Mouse (Mus musculus): ENCODE results near the gene Ugt1a7c. TPM values are rescaled to one million over a fixed set of nuclear protein-coding genes. Genes with fewer than 3 reads are reported as not detected.

Ugt1a7c gene
- polyA plus RNA-seq, 1 experiment from 2014 or later, result 2.3 TPM

DNA sequence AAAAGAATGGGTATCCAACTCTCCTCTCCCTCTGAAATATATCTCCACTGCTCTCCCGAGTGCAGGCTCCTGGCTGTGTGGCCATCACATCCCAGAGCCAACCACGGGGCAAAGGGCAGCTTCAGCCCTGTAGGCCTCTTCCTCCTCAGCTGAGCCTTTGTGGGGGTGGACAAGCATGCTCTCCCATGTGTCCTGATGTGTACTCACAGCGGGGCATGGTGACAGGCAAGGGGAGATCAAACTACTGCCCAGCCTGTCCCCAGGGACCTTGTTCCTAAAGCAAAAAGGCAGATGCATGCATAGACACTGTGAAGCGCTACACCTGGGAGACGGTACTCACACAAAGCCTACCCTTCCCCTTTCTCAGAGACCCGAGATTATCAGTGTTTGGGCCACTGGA lies 165.3 kb downstream of the Ugt1a7c start:
- Histone ChIP-seq H3K36me3 (peaks cover 55% of the 10 kb centered on the region), H3K9ac (no peak overlapping the region), H3K27me3 (no peaks in the 10 kb centered on the region), H3K27ac (no peak overlapping the region), H3K4me3 (no peak overlapping the region), H3K9me3 (no peaks in the 10 kb centered on the region), H3K4me1 (no peaks in the 10 kb centered on the region), H3K4me2 (no peak overlapping the region)
- 0 out of 2 replicates have a peak, but pooled peaks have one; percentile 1 for ATAC-seq (ENCODE audit: borderline replicate concordance, extremely low read depth, low FRiP score, low TSS enrichment)
- WGBS, result 72% methylated on average over 6 of the region's 6 CpGs

- Histone ChIP-seq H3K27ac (no peak overlapping the region), H3K9me3 (no peaks in the 10 kb centered on the region), H3K27me3 (no peaks in the 10 kb centered on the region), H3K4me1 (no peaks in the 10 kb centered on the region), H3K9ac (no peak overlapping the region), H3K36me3 (peaks cover 61% of the 10 kb centered on the region), H3K4me2 (no peak overlapping the region), H3K4me3 (no peak overlapping the region)
- 78% methylated on average over 10 of the region's 10 CpGs for WGBS
- ATAC-seq (ENCODE audit: borderline replicate concordance, extremely low read depth, low FRiP score, low TSS enrichment), result no peak
These were observed 165.9 kb downstream of the Ugt1a7c start for GRCm38 (mm10) chr1:88260604-88261377.

DNA sequence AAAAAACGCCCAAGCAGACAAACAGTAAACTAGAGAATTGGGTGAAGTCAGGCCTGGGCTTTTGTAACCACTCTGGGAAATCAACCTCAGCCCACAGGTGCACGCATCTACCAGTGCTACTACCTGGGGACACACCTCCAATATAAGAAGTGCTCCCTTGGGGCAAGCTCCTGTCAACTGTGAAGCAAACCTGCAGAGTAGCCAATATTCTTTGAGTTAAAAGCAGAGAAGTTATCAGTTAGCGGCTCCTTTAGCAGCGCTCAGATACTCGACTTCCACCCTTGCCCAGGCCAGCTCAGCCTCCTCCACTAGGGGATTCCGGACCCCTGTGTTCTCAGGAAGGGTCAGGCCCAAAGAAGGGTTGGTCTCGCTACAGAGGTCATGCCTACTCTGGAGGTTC lies 166.8 kb downstream of the Ugt1a7c start:
- Histone ChIP-seq H3K4me3 (no peak overlapping the region), H3K4me2 (no peak overlapping the region), H3K9me3 (no peaks in the 10 kb centered on the region), H3K36me3 (peaks cover 71% of the 10 kb centered on the region), H3K9ac (no peak overlapping the region), H3K27me3 (no peaks in the 10 kb centered on the region), H3K4me1 (no peaks in the 10 kb centered on the region), H3K27ac (no peak overlapping the region)
- no peak for ATAC-seq (ENCODE audit: borderline replicate concordance, extremely low read depth, low FRiP score, low TSS enrichment)
- WGBS, result 85% methylated on average over 7 of the region's 7 CpGs

- H3K4me2 ChIP-seq, result no peak overlapping the region
- no peak overlapping the region for H3K9ac ChIP-seq
- H3K36me3 ChIP-seq, result peaks cover 76% of the 10 kb centered on the region
- H3K9me3 ChIP-seq, result no peaks in the 10 kb centered on the region
- H3K4me3 ChIP-seq, result no peak overlapping the region
- no peak overlapping the region for H3K27ac ChIP-seq
- H3K27me3 ChIP-seq, result no peaks in the 10 kb centered on the region
- no peak for ATAC-seq (ENCODE audit: borderline replicate concordance, extremely low read depth, low FRiP score, low TSS enrichment)
- 66% methylated on average over 4 of the region's 4 CpGs for WGBS
- no peaks in the 10 kb centered on the region for H3K4me1 ChIP-seq
These were observed 167.4 kb downstream of the Ugt1a7c start for GRCm38 (mm10) chr1:88262255-88262654.

DNA sequence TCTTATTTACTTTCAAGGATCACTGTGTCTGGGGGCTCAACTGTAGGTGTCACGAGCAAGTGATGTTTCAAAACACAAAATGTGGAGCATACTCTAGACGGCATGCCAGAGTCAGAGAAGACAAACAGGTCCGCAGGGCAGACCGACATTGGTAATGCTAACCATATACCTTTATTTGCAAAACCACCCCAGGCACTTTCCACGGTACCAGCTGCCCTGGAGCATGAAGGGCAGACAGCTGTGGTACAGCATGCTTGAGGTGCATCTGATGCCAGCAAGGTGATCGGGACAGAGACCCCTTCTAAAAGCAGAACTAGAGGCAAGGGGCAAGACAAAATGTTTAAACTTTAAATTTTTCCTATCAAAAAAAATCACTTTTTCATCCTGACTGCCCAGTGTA lies 168.1 kb downstream of the Ugt1a7c start:
- H3K4me1 ChIP-seq, result no peaks in the 10 kb centered on the region
- H3K4me3 ChIP-seq, result no peak overlapping the region
- H3K4me2 ChIP-seq, result no peak overlapping the region
- no peaks in the 10 kb centered on the region for H3K27me3 ChIP-seq
- no peak for ATAC-seq (ENCODE audit: borderline replicate concordance, extremely low read depth, low FRiP score, low TSS enrichment)
- H3K27ac ChIP-seq, result no peak overlapping the region
- H3K9ac ChIP-seq, result no peak overlapping the region
- 72% methylated on average over 6 of the region's 6 CpGs for WGBS
- no peaks in the 10 kb centered on the region for H3K9me3 ChIP-seq
- peaks cover 83% of the 10 kb centered on the region for H3K36me3 ChIP-seq

GRCm38 (mm10) chr1:88263778-88264177 lies 168.9 kb downstream of the Ugt1a7c start:
- H3K9me3 ChIP-seq, result no peaks in the 10 kb centered on the region
- no peak overlapping the region for H3K27ac ChIP-seq
- ATAC-seq (ENCODE audit: borderline replicate concordance, extremely low read depth, low FRiP score, low TSS enrichment), result no peak
- no peak overlapping the region for H3K4me2 ChIP-seq
- 90% methylated on average over 5 of the region's 5 CpGs for WGBS
- peaks cover 91% of the 10 kb centered on the region for H3K36me3 ChIP-seq
- H3K4me3 ChIP-seq, result no peak overlapping the region
- no peaks in the 10 kb centered on the region for H3K4me1 ChIP-seq
- no peaks in the 10 kb centered on the region for H3K27me3 ChIP-seq
- H3K9ac ChIP-seq, result no peak overlapping the region

DNA sequence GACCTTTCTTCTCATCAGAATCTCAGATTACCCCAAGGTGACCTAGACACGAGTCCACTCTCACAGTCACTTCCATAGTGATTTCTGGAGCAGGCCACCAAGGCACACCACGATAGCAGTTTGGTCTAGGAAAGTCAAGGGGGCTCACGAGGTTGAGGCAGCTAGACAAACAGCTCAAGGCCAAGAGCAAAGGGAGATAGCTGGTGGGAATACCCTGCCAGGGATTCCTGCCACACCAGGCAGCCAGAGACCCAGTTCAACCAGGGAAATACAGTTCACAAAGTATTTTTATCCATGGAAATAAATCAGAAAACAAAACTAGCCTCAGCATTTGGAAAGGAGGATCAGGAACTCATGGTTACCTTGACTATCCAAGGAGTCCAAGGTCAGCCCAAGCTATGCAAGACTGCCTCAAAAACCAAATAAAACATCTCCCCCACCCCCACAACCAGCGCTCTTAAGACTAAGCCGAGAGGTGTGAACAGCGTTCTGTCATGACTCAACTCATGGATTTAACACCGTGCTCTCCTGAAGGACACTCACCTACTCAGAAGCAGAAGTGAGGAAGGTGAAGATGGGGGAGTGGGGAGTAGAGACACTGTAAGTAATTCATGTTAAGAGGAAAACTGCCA lies 169.5 kb downstream of the Ugt1a7c start:
- WGBS, result 82% methylated on average over 7 of the region's 7 CpGs
- no peak overlapping the region for H3K9ac ChIP-seq

GRCm38 (mm10) chr1:88264869-88265240 lies 170.0 kb downstream of the Ugt1a7c start:
- Histone ChIP-seq H3K27ac (no peak overlapping the region), H3K9me3 (no peaks in the 10 kb centered on the region), H3K9ac (no peak overlapping the region), H3K36me3 (peaks cover 99% of the 10 kb centered on the region), H3K4me2 (no peak overlapping the region), H3K4me1 (no peaks in the 10 kb centered on the region), H3K4me3 (no peak overlapping the region), H3K27me3 (no peaks in the 10 kb centered on the region)
- peak; percentile 1; the same call in 1 of the 2 replicates for ATAC-seq (ENCODE audit: borderline replicate concordance, extremely low read depth, low FRiP score, low TSS enrichment)
- 79% methylated on average over 4 of the region's 4 CpGs for WGBS

More for the DNA sequence above, 169.5 kb downstream of the Ugt1a7c start:
- no peaks in the 10 kb centered on the region for H3K27me3 ChIP-seq
- no peaks in the 10 kb centered on the region for H3K9me3 ChIP-seq
- no peak overlapping the region for H3K27ac ChIP-seq
- no peaks in the 10 kb centered on the region for H3K4me1 ChIP-seq
- no peak overlapping the region for H3K4me3 ChIP-seq
- H3K4me2 ChIP-seq, result no peak overlapping the region
- H3K36me3 ChIP-seq, result peaks cover 97% of the 10 kb centered on the region
- ATAC-seq (ENCODE audit: borderline replicate concordance, extremely low read depth, low FRiP score, low TSS enrichment), result no peak

- Histone ChIP-seq H3K9ac (no peak overlapping the region), H3K36me3 (peaks cover 90% of the 10 kb centered on the region), H3K4me2 (no peak overlapping the region), H3K4me3 (no peak overlapping the region), H3K27me3 (no peaks in the 10 kb centered on the region), H3K27ac (no peak overlapping the region), H3K4me1 (no peaks in the 10 kb centered on the region), H3K9me3 (no peaks in the 10 kb centered on the region)
- no peak for ATAC-seq (ENCODE audit: borderline replicate concordance, extremely low read depth, low FRiP score, low TSS enrichment)
- 88% methylated on average over 13 of the region's 13 CpGs for WGBS
These were observed 171.3 kb downstream of the Ugt1a7c start for GRCm38 (mm10) chr1:88266123-88266522.

GRCm38 (mm10) chr1:88267489-88267888 lies 172.6 kb downstream of the Ugt1a7c start:
- Histone ChIP-seq H3K4me2 (no peak overlapping the region), H3K36me3 (peaks cover 87% of the 10 kb centered on the region), H3K9me3 (no peaks in the 10 kb centered on the region), H3K27me3 (no peaks in the 10 kb centered on the region), H3K4me1 (no peaks in the 10 kb centered on the region), H3K9ac (no peak overlapping the region), H3K27ac (no peak overlapping the region), H3K4me3 (no peak overlapping the region)
- no peak for ATAC-seq (ENCODE audit: borderline replicate concordance, extremely low read depth, low FRiP score, low TSS enrichment)
- 92% methylated on average over 6 of the region's 6 CpGs for WGBS

- Histone ChIP-seq H3K36me3 (peaks cover 87% of the 10 kb centered on the region), H3K27ac (no peak overlapping the region), H3K27me3 (no peaks in the 10 kb centered on the region), H3K9me3 (no peaks in the 10 kb centered on the region), H3K4me3 (no peak overlapping the region), H3K4me1 (no peaks in the 10 kb centered on the region), H3K4me2 (no peak overlapping the region), H3K9ac (no peak overlapping the region)
- 84% methylated on average over 6 of the region's 6 CpGs for WGBS
- ATAC-seq (ENCODE audit: borderline replicate concordance, extremely low read depth, low FRiP score, low TSS enrichment), result no peak
These were observed 173.2 kb downstream of the Ugt1a7c start for GRCm38 (mm10) chr1:88268070-88268469.

Measured in lung, embryonic 15.5 days (tissue).